Mouse (Mus musculus): ENCODE measurements around the gene Capn2. TPM values are rescaled to one million over a fixed set of nuclear protein-coding genes. Genes with fewer than 3 reads are reported as not detected.

The Capn2 gene
- polyA plus RNA-seq, 1 experiment from 2014 or later = 51.4 TPM

DNA sequence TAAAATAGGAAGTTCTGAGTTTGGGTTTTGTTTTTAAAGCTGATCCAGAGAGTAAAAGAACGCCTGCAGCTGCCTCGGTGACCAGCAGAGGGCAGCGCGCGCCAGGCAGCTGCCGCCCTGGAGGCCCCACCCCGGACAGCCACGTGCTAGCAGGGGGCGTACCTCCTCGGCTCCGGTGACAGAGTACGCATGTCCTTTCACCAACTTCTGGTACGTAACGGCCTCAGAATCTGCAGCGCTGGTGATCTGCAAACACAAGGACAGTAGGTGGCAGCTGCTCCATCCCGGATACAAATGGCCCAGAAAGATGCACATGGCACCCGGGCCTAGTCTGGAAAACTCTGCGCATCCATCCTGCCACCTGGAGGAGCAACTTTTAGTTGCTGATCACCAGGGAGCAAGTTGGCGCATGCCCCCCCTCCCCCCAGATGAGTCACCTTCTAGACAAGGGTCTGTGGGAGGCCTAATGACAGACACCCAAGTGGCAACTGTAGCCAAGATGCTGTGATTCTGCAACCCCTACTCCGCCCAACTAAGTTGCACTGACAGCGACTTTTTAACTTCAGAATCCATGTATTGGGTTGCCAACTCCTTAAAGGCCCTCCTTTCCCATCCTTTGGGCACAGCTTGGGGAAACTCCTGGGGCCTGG, 27.5 kb downstream of the Capn2 start:
- H3K4me1 ChIP-seq (replicated peaks; ENCODE audit: control insufficient read depth, insufficient read depth, low read length) = peaks cover 10% of the 10 kb centered on the region
- no peak overlapping the region for H3K9ac ChIP-seq (ENCODE audit: low read depth, low read length)
- DNase-seq (ENCODE audit: low spot score) (peak; percentile 86), ATAC-seq (replicated peaks; ENCODE audit: low FRiP score) (peak; percentile 90)
- H3K4me3 ChIP-seq (ENCODE audit: low read depth, low read length) = no peak overlapping the region
- peaks cover 15% of the 10 kb centered on the region; the same call in 1 of the 2 replicates for H3K36me3 ChIP-seq (ENCODE audit: control insufficient read depth, insufficient read depth, low read length)
- no peaks in the 10 kb centered on the region for H3K9me3 ChIP-seq (ENCODE audit: control insufficient read depth, low read length)
- peak overlapping the region; percentile 58 for H3K4me2 ChIP-seq
- 9% methylated on average over 21 of the region's 21 CpGs for WGBS
- H3K27ac ChIP-seq (ENCODE audit: low read depth, low read length) = no peak overlapping the region; the same call in 1 of the 2 replicates
- H3K27me3 ChIP-seq (replicated peaks; ENCODE audit: control insufficient read depth, insufficient read depth, low read length) = no peaks in the 10 kb centered on the region

- Histone ChIP-seq H3K9me3 (ENCODE audit: control insufficient read depth, low read length) (no peaks in the 10 kb centered on the region), H3K4me3 (ENCODE audit: low read depth, low read length) (no peak overlapping the region), H3K4me2 (no peak overlapping the region), H3K27me3 (replicated peaks; ENCODE audit: control insufficient read depth, insufficient read depth, low read length) (no peaks in the 10 kb centered on the region), H3K36me3 (ENCODE audit: control insufficient read depth, insufficient read depth, low read length) (peaks cover 16% of the 10 kb centered on the region; the same call in 1 of the 2 replicates), H3K9ac (ENCODE audit: low read depth, low read length) (no peak overlapping the region), H3K4me1 (replicated peaks; ENCODE audit: control insufficient read depth, insufficient read depth, low read length) (peaks cover 7% of the 10 kb centered on the region; the same call in 1 of the 2 replicates), H3K27ac (ENCODE audit: low read depth, low read length) (no peak overlapping the region)
- 90% methylated on average over 10 of the region's 10 CpGs for WGBS
- DNase-seq (ENCODE audit: low spot score) = no peak
- ATAC-seq (replicated peaks; ENCODE audit: low FRiP score) = no peak
These were observed 28.9 kb downstream of the Capn2 start for GRCm38 (mm10) chr1:182488503-182488902.

GRCm38 (mm10) chr1:182483910-182484274, 33.5 kb downstream of the Capn2 start:
- Histone ChIP-seq H3K36me3 (ENCODE audit: control insufficient read depth, insufficient read depth, low read length) (peaks cover 12% of the 10 kb centered on the region; the same call in 1 of the 2 replicates), H3K27me3 (replicated peaks; ENCODE audit: control insufficient read depth, insufficient read depth, low read length) (no peaks in the 10 kb centered on the region), H3K4me2 (no peak overlapping the region), H3K27ac (ENCODE audit: low read depth, low read length) (no peak overlapping the region), H3K4me1 (replicated peaks; ENCODE audit: control insufficient read depth, insufficient read depth, low read length) (0 out of 2 replicates have a peak, but pooled peaks cover 5% of the 10 kb centered on the region), H3K4me3 (ENCODE audit: low read depth, low read length) (no peak overlapping the region), H3K9me3 (ENCODE audit: control insufficient read depth, low read length) (no peaks in the 10 kb centered on the region), H3K9ac (ENCODE audit: low read depth, low read length) (no peak overlapping the region)
- ATAC-seq (replicated peaks; ENCODE audit: low FRiP score) (no peak), DNase-seq (ENCODE audit: low spot score) (no peak)
- 89% methylated on average over 12 of the region's 12 CpGs for WGBS

GRCm38 (mm10) chr1:182482991-182483909, 34.2 kb downstream of the Capn2 start:
- no peak overlapping the region for H3K27ac ChIP-seq (ENCODE audit: low read depth, low read length)
- ATAC-seq (replicated peaks; ENCODE audit: low FRiP score) = no peak
- DNase-seq (ENCODE audit: low spot score) = no peak
- 0 out of 2 replicates have a peak, but pooled peaks cover 5% of the 10 kb centered on the region for H3K4me1 ChIP-seq (replicated peaks; ENCODE audit: control insufficient read depth, insufficient read depth, low read length)
- WGBS = 89% methylated on average over 14 of the region's 14 CpGs
- no peak overlapping the region for H3K9ac ChIP-seq (ENCODE audit: low read depth, low read length)
- H3K4me3 ChIP-seq (ENCODE audit: low read depth, low read length) = no peak overlapping the region
- no peaks in the 10 kb centered on the region for H3K27me3 ChIP-seq (replicated peaks; ENCODE audit: control insufficient read depth, insufficient read depth, low read length)
- no peaks in the 10 kb centered on the region for H3K9me3 ChIP-seq (ENCODE audit: control insufficient read depth, low read length)
- peaks cover 10% of the 10 kb centered on the region; the same call in 1 of the 2 replicates for H3K36me3 ChIP-seq (ENCODE audit: control insufficient read depth, insufficient read depth, low read length)
- H3K4me2 ChIP-seq = no peak overlapping the region

DNA sequence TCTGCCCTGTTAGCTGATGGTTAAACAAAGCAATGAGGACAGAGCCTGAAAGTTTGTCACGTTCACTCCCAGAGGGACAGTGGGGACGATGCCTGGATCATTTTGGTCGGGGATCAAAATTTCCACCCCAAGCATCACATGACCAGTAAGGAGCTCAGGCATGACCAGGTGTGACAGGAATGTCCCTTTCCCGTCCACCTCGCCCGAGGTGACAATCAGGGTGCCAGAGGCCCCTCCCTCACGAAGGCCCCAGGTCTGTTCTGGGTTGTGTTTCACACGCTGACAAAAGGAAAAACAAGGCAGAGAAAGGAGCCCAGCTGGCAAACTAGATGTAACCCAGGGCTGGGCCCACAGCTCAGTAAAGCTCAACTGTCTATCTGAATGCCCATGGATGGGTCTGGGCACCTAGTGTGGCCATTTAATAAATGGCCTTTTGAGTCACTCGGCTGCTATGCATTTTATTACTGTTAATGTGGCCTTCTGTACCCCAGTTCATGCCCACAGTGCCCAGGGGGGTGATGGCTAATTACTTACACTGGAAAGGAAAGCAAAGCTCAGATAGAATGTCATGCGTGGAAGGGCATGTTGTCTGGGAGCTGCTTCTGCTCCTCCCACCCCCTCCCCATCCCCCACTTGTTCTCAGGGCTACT, 35.6 kb downstream of the Capn2 start:
- 0 out of 2 replicates have a peak, but pooled peaks cover 5% of the 10 kb centered on the region for H3K4me1 ChIP-seq (replicated peaks; ENCODE audit: control insufficient read depth, insufficient read depth, low read length)
- H3K36me3 ChIP-seq (ENCODE audit: control insufficient read depth, insufficient read depth, low read length) = peaks cover 12% of the 10 kb centered on the region; the same call in 1 of the 2 replicates
- 86% methylated on average over 10 of the region's 10 CpGs for WGBS
- no peak overlapping the region for H3K4me3 ChIP-seq (ENCODE audit: low read depth, low read length)
- H3K9me3 ChIP-seq (ENCODE audit: control insufficient read depth, low read length) = no peaks in the 10 kb centered on the region
- H3K4me2 ChIP-seq = no peak overlapping the region
- no peak for DNase-seq (ENCODE audit: low spot score)
- no peak overlapping the region for H3K9ac ChIP-seq (ENCODE audit: low read depth, low read length)
- H3K27me3 ChIP-seq (replicated peaks; ENCODE audit: control insufficient read depth, insufficient read depth, low read length) = no peaks in the 10 kb centered on the region
- H3K27ac ChIP-seq (ENCODE audit: low read depth, low read length) = no peak overlapping the region
- no peak for ATAC-seq (replicated peaks; ENCODE audit: low FRiP score)

DNA sequence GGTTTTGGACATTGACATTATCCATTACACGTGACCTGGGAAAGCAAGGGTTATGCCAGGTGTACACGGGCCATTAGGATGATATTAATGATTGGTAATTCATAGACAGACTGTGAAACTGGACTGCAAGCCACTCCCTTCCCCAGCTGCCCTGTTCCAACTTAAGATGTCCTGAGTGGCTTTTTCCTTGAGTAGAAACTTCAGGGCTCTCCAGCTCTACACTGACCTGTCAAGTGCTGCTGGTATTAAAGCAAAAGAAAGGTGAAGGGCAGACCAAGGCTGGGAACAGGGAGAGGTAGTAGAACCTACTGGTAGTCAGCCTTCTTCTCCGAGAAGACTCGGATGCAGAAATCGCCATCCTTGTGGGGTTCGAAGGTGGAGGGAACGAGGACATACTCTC, 36.3 kb downstream of the Capn2 start:
- Histone ChIP-seq H3K4me2 (no peak overlapping the region), H3K27ac (ENCODE audit: low read depth, low read length) (no peak overlapping the region), H3K9me3 (ENCODE audit: control insufficient read depth, low read length) (no peaks in the 10 kb centered on the region), H3K4me1 (replicated peaks; ENCODE audit: control insufficient read depth, insufficient read depth, low read length) (0 out of 2 replicates have a peak, but pooled peaks cover 5% of the 10 kb centered on the region), H3K27me3 (replicated peaks; ENCODE audit: control insufficient read depth, insufficient read depth, low read length) (no peaks in the 10 kb centered on the region), H3K36me3 (ENCODE audit: control insufficient read depth, insufficient read depth, low read length) (peaks cover 8% of the 10 kb centered on the region; the same call in 1 of the 2 replicates), H3K4me3 (ENCODE audit: low read depth, low read length) (no peak overlapping the region), H3K9ac (ENCODE audit: low read depth, low read length) (no peak overlapping the region)
- WGBS = 89% methylated on average over 7 of the region's 7 CpGs
- DNase-seq (ENCODE audit: low spot score) (no peak), ATAC-seq (replicated peaks; ENCODE audit: low FRiP score) (no peak)

GRCm38 (mm10) chr1:182478935-182479334, 38.5 kb downstream of the Capn2 start:
- peak overlapping the region; percentile 26; the same call in 1 of the 2 replicates for H3K27ac ChIP-seq (ENCODE audit: low read depth, low read length)
- DNase-seq (ENCODE audit: low spot score) (no peak), ATAC-seq (replicated peaks; ENCODE audit: low FRiP score) (peak; percentile 25; the same call in 1 of the 2 replicates)
- H3K4me1 ChIP-seq (replicated peaks; ENCODE audit: control insufficient read depth, insufficient read depth, low read length) = 0 out of 2 replicates have a peak, but pooled peaks cover 5% of the 10 kb centered on the region
- peaks cover 2% of the 10 kb centered on the region; the same call in 1 of the 2 replicates for H3K36me3 ChIP-seq (ENCODE audit: control insufficient read depth, insufficient read depth, low read length)
- WGBS = 65% methylated on average over 4 of the region's 4 CpGs
- no peak overlapping the region for H3K4me3 ChIP-seq (ENCODE audit: low read depth, low read length)
- no peak overlapping the region for H3K4me2 ChIP-seq
- no peak overlapping the region for H3K9ac ChIP-seq (ENCODE audit: low read depth, low read length)
- no peaks in the 10 kb centered on the region for H3K27me3 ChIP-seq (replicated peaks; ENCODE audit: control insufficient read depth, insufficient read depth, low read length)
- no peaks in the 10 kb centered on the region for H3K9me3 ChIP-seq (ENCODE audit: control insufficient read depth, low read length)

Data from liver, embryonic 11.5 days (tissue).